Mouse (Mus musculus) heart, postnatal 10 days (tissue): ENCODE data around the gene Ildr1. TPM values are rescaled to one million over a fixed set of nuclear protein-coding genes. Genes with fewer than 3 reads are reported as not detected.

ENCODE experiments used
- DNase-seq, 2 experiments: peaks; one replicate each; pipeline ENCODE4 v3.0.0; 2021
- intact Hi-C: fragments of 180-260 bp; cut with DNase I; formaldehyde crosslinking; loops from one replicate; pipeline ENCODE4 v1.15.1; 2025
- total RNA-seq, 2 experiments: library from RNA; stranded (reverse); gene quantifications; 2 replicates each; pipeline ENCODE4 v1.2.3; 2021

Gene Ildr1
- total RNA-seq, 2 experiments from 2014 or later: not detected

GRCm38 (mm10) chr16:36697331-36697730, 3.6 kb downstream of the Ildr1 start:
- intact Hi-C loops: no loop called here

GRCm38 (mm10) chr16:36700484-36700883, 6.7 kb downstream of the Ildr1 start:
- no peak for DNase-seq
- intact Hi-C loops: no loop called here

More at GRCm38 (mm10) chr16:36697331-36697730, 3.6 kb downstream of the Ildr1 start:
- no peak for DNase-seq

- intact Hi-C loops: no loop called here
- no peak for DNase-seq
Measured at GRCm38 (mm10) chr16:36707702-36708423, 14.1 kb downstream of the Ildr1 start.

GRCm38 (mm10) chr16:36708751-36709150, 15.0 kb downstream of the Ildr1 start:
- intact Hi-C loops: no loop called here

GRCm38 (mm10) chr16:36709405-36709804, 15.6 kb downstream of the Ildr1 start:
- DNase-seq: no peak
- intact Hi-C loops: no loop called here

More at GRCm38 (mm10) chr16:36708751-36709150, 15.0 kb downstream of the Ildr1 start:
- DNase-seq: no peak

- intact Hi-C loops: no loop called here
- DNase-seq: no peak
Measured at GRCm38 (mm10) chr16:36710794-36711193, 17.0 kb downstream of the Ildr1 start.

- peak in 1 of 2 experiments; percentile 9 for DNase-seq
- intact Hi-C loops: no loop called here
Measured at GRCm38 (mm10) chr16:36711760-36712159, 18.0 kb downstream of the Ildr1 start.

GRCm38 (mm10) chr16:36717481-36717880, 23.7 kb downstream of the Ildr1 start:
- no peak for DNase-seq
- intact Hi-C loops: no loop called here

GRCm38 (mm10) chr16:36718637-36719036, 24.9 kb downstream of the Ildr1 start:
- intact Hi-C loops: no loop called here
- no peak for DNase-seq

- intact Hi-C loops: loop anchor here (5.0 to 10.0 kb wide), 2 partner anchors 248 to 294 kb away; partner anchors contain the start of gene Polq
- no peak for DNase-seq
Measured at GRCm38 (mm10) chr16:36720194-36721055, 26.6 kb downstream of the Ildr1 start.

- intact Hi-C loops: loop anchor here (5.0 to 10.0 kb wide), 2 partner anchors 250 to 292 kb away; partner anchors contain the start of gene Polq
- DNase-seq: no peak
Measured at GRCm38 (mm10) chr16:36722739-36723138, 29.0 kb downstream of the Ildr1 start.

- intact Hi-C loops: loop anchor here (2.0 to 10.0 kb wide), 3 partner anchors 93 to 291 kb away; partner anchors contain the start of gene Polq
- peak; percentile 16 to 22 for DNase-seq
Measured at GRCm38 (mm10) chr16:36723880-36724443, 30.2 kb downstream of the Ildr1 start.

- no peak for DNase-seq
- intact Hi-C loops: loop anchor here (10.0 kb wide), 1 partner anchor 286 kb away; the partner anchor contains the start of gene Polq
Measured at GRCm38 (mm10) chr16:36728959-36729358, 35.2 kb downstream of the Ildr1 start.

GRCm38 (mm10) chr16:36732572-36732971, 38.8 kb downstream of the Ildr1 start:
- DNase-seq: no peak
- intact Hi-C loops: no loop called here

GRCm38 (mm10) chr16:36733827-36734226, 40.0 kb downstream of the Ildr1 start:
- intact Hi-C loops: no loop called here
- no peak for DNase-seq

GRCm38 (mm10) chr16:36735421-36735820, 41.6 kb downstream of the Ildr1 start:
- DNase-seq: no peak
- intact Hi-C loops: no loop called here

GRCm38 (mm10) chr16:36739404-36739930, 45.7 kb downstream of the Ildr1 start:
- DNase-seq: no peak
- intact Hi-C loops: no loop called here

- no peak for DNase-seq
- intact Hi-C loops: no loop called here
Measured at GRCm38 (mm10) chr16:36743580-36743979, 49.8 kb downstream of the Ildr1 start.

GRCm38 (mm10) chr16:36747068-36747467, 53.3 kb downstream of the Ildr1 start:
- intact Hi-C loops: no loop called here
- no peak for DNase-seq

- intact Hi-C loops: no loop called here
- no peak for DNase-seq
Measured at GRCm38 (mm10) chr16:36747767-36748166, 54.0 kb downstream of the Ildr1 start.

GRCm38 (mm10) chr16:36751979-36752378, 58.2 kb downstream of the Ildr1 start:
- intact Hi-C loops: no loop called here
- no peak for DNase-seq
